Mouse (Mus musculus) layer of hippocampus, postnatal 25 days (tissue): ENCODE results near the gene Ceacam9. TPM values are rescaled to one million over a fixed set of nuclear protein-coding genes. Genes with fewer than 3 reads are reported as not detected.

ENCODE experiments used
- DNase-seq, 2 experiments: peaks; one replicate each; pipeline ENCODE4 v3.0.0; 2022; ENCODE audit warnings: mixed read lengths in 2 of 2, low spot score in 1 of 2; ENCODE audit errors: extremely low spot score in 1 of 2
- total RNA-seq, 2 experiments: library from RNA; stranded (reverse); gene quantifications; 2 replicates each; pipeline ENCODE4 v1.2.3; 2021

The Ceacam9 gene
- total RNA-seq, 2 experiments from 2014 or later: not detected

- DNase-seq: peak; percentile 86 to 92
Measured at GRCm38 (mm10) chr7:16738073-16738696, 16.5 kb downstream of the Ceacam9 start, which contains the start of gene Ap2s1. Gene Ap2s1, plus strand, starts transcription at chr7:16738410.

GRCm38 (mm10) chr7:16739056-16739604, 17.4 kb downstream of the Ceacam9 start:
- no peak for DNase-seq

- no peak for DNase-seq
Measured at GRCm38 (mm10) chr7:16745373-16745772, 23.6 kb downstream of the Ceacam9 start.

GRCm38 (mm10) chr7:16746093-16746492, 24.4 kb downstream of the Ceacam9 start:
- DNase-seq: peak in 1 of 2 experiments; percentile 46

GRCm38 (mm10) chr7:16747656-16748055, 25.9 kb downstream of the Ceacam9 start:
- no peak for DNase-seq

GRCm38 (mm10) chr7:16752016-16752415, 30.3 kb downstream of the Ceacam9 start:
- DNase-seq: no peak

- DNase-seq: no peak
Measured at GRCm38 (mm10) chr7:16755362-16756017, 33.8 kb downstream of the Ceacam9 start.

- no peak for DNase-seq
Measured at GRCm38 (mm10) chr7:16758872-16759574, 37.3 kb downstream of the Ceacam9 start.

GRCm38 (mm10) chr7:16760292-16760691, 38.6 kb downstream of the Ceacam9 start:
- DNase-seq: no peak

GRCm38 (mm10) chr7:16761005-16761481, 39.3 kb downstream of the Ceacam9 start:
- no peak for DNase-seq

GRCm38 (mm10) chr7:16761630-16762029, 39.9 kb downstream of the Ceacam9 start:
- DNase-seq: no peak

GRCm38 (mm10) chr7:16763463-16764218, 41.9 kb downstream of the Ceacam9 start:
- DNase-seq: no peak

GRCm38 (mm10) chr7:16766443-16766842, 44.7 kb downstream of the Ceacam9 start:
- DNase-seq: no peak

Other genes starting within 250 kb of the Ceacam9 start
- 10 to 100 TPM; 18.8 to 19.8 TPM for gene Npas1, start 244.2 kb upstream of the Ceacam9 start, total RNA-seq
- 100 to 1,000 TPM; 125 to 127 TPM for gene Arhgap35, start 106.9 kb upstream of the Ceacam9 start, total RNA-seq
- gene Ceacam15, start 46.2 kb upstream of the Ceacam9 start, total RNA-seq: not detected
- 100 to 1,000 TPM; 278 to 315 TPM for gene Ap2s1, start 16.5 kb downstream of the Ceacam9 start, total RNA-seq
- 1 to 10 TPM; 2.4 to 3.5 TPM for gene Slc1a5, start 59.4 kb downstream of the Ceacam9 start, total RNA-seq
- gene Strn4, start 94.0 kb downstream of the Ceacam9 start, total RNA-seq: 100 to 1,000 TPM; 322 to 327 TPM
- gene Fkrp, start 94.8 kb downstream of the Ceacam9 start, total RNA-seq: 10 to 100 TPM; 46.7 to 47.7 TPM
- 1 to 10 TPM; 5.2 to 6.9 TPM for gene Prkd2, start 121.0 kb downstream of the Ceacam9 start, total RNA-seq
- 100 to 1,000 TPM; 150 to 160 TPM for gene Dact3, start 153.4 kb downstream of the Ceacam9 start, total RNA-seq
- 1 to 10 TPM; 2.5 to 3.2 TPM for gene Gng8, start 169.9 kb downstream of the Ceacam9 start, total RNA-seq
- gene Ptgir, start 184.6 kb downstream of the Ceacam9 start, total RNA-seq: under 1 TPM in 1 of 2 experiments, not detected in 1; 0.09 TPM
- gene Calm3, start 202.2 kb downstream of the Ceacam9 start, total RNA-seq: 1,000 to 10,000 TPM; 2,256 to 2,439 TPM
- gene Pnmal2, start 222.8 kb downstream of the Ceacam9 start, total RNA-seq: 100 to 1,000 TPM; 320 to 337 TPM
- 100 to 1,000 TPM; 104 to 117 TPM for gene Pnmal1, start 237.8 kb downstream of the Ceacam9 start, total RNA-seq